Mouse (Mus musculus) forebrain, embryonic 16.5 days (tissue): ENCODE data around the gene Aff4. TPM values are rescaled to one million over a fixed set of nuclear protein-coding genes. Genes with fewer than 3 reads are reported as not detected.

Experiments
- ATAC-seq: fragments of 200-750 bp; cut with Nextera tagmentation; 2 replicates; pipeline ENCODE4 v1.8.0; 2017; ENCODE audit warnings: mild to moderate bottlenecking, moderate library complexity
- H3K27ac ChIP-seq: fragments of 300-500 bp; sonication (generic); 2 replicates; pipeline ENCODE4 v1.5.1; 2014; ENCODE audit warnings: low read length, control low read depth
- H3K27me3 ChIP-seq: fragments of 300-500 bp; sonication (generic); replicated peaks from 2 replicates; pipeline ENCODE4 v1.6.1; 2014; ENCODE audit warnings: low read length; ENCODE audit not compliant: control insufficient read depth, insufficient read depth
- H3K36me3 ChIP-seq: fragments of 300-500 bp; sonication (generic); 2 replicates; pipeline ENCODE4 v1.6.1; 2014; ENCODE audit not compliant: control insufficient read depth, insufficient read depth
- H3K4me1 ChIP-seq: fragments of 300-500 bp; sonication (generic); replicated peaks from 2 replicates; pipeline ENCODE4 v1.6.1; 2014; ENCODE audit warnings: low read length; ENCODE audit not compliant: control insufficient read depth, insufficient read depth
- H3K4me2 ChIP-seq: fragments of 300-500 bp; sonication (generic); 2 replicates; pipeline ENCODE4 v1.6.1; 2014; ENCODE audit warnings: mild to moderate bottlenecking, low read length, control low read depth
- H3K4me3 ChIP-seq: fragments of 300-500 bp; sonication (generic); replicated peaks from 2 replicates; pipeline ENCODE4 v1.5.1; 2014; ENCODE audit warnings: mild to moderate bottlenecking, low read length, control low read depth
- H3K9ac ChIP-seq: fragments of 300-500 bp; sonication (generic); replicated peaks from 2 replicates; pipeline ENCODE4 v1.6.1; 2014; ENCODE audit warnings: low read depth, low read length, control low read depth
- H3K9me3 ChIP-seq: fragments of 300-500 bp; sonication (generic); 2 replicates; pipeline ENCODE4 v1.6.1; 2016; ENCODE audit warnings: low read length; ENCODE audit not compliant: control insufficient read depth
- WGBS: fragments of 180-500 bp; shearing (Covaris S2); extraction: QIAGEN DNeasy Blood & Tissue Kit; methylation state at CpG from one replicate; pipeline ENCODE4 v1.1.7; 2014; 5-methylcytosine and 5-hydroxymethylcytosine counted together
- polyA plus RNA-seq: library from polyadenylated mRNA; unstranded; fragments of >200 nt; fragmentation: Nextera tagmentation; extraction: Ambion mirVana; gene quantifications from 2 replicates; pipeline ENCODE4 v1.2.1, GENCODE M21; 2015

Aff4 gene
- polyA plus RNA-seq, 1 experiment from 2014 or later: 62.0 TPM

- no peaks in the 10 kb centered on the region for H3K9me3 ChIP-seq
- no peaks in the 10 kb centered on the region for H3K4me1 ChIP-seq
- no peak for ATAC-seq
These were observed 95.5 kb downstream of the Aff4 start for GRCm38 (mm10) chr11:53446183-53446582.

GRCm38 (mm10) chr11:53447996-53448395, 97.4 kb downstream of the Aff4 start:
- Histone ChIP-seq H3K9me3 (no peaks in the 10 kb centered on the region), H3K27ac (no peak overlapping the region), H3K36me3 (no peaks in the 10 kb centered on the region), H3K27me3 (no peaks in the 10 kb centered on the region), H3K4me1 (no peaks in the 10 kb centered on the region), H3K9ac (no peak overlapping the region), H3K4me3 (no peak overlapping the region), H3K4me2 (no peak overlapping the region)
- ATAC-seq: no peak
- 90% methylated on average over 8 of the region's 8 CpGs for WGBS

More at GRCm38 (mm10) chr11:53446183-53446582, 95.5 kb downstream of the Aff4 start:
- no peak overlapping the region for H3K4me3 ChIP-seq
- no peak overlapping the region for H3K27ac ChIP-seq
- H3K27me3 ChIP-seq: no peaks in the 10 kb centered on the region
- H3K9ac ChIP-seq: no peak overlapping the region
- no peaks in the 10 kb centered on the region for H3K36me3 ChIP-seq
- no peak overlapping the region for H3K4me2 ChIP-seq
- WGBS: 91% methylated on average over 13 of the region's 13 CpGs

- no peak overlapping the region for H3K27ac ChIP-seq
- 85% methylated on average over 1 of the region's 1 CpGs for WGBS
- H3K9me3 ChIP-seq: no peaks in the 10 kb centered on the region
- no peak for ATAC-seq
- no peak overlapping the region for H3K4me2 ChIP-seq
- no peak overlapping the region for H3K9ac ChIP-seq
- no peaks in the 10 kb centered on the region for H3K36me3 ChIP-seq
- no peaks in the 10 kb centered on the region for H3K4me1 ChIP-seq
- no peaks in the 10 kb centered on the region for H3K27me3 ChIP-seq
- no peak overlapping the region for H3K4me3 ChIP-seq
These were observed 97.9 kb downstream of the Aff4 start for GRCm38 (mm10) chr11:53448529-53448928.

GRCm38 (mm10) chr11:53450070-53450705, 99.6 kb downstream of the Aff4 start:
- Histone ChIP-seq H3K9me3 (no peaks in the 10 kb centered on the region), H3K27ac (no peak overlapping the region), H3K4me3 (no peak overlapping the region), H3K36me3 (no peaks in the 10 kb centered on the region), H3K4me2 (no peak overlapping the region), H3K9ac (no peak overlapping the region), H3K27me3 (no peaks in the 10 kb centered on the region), H3K4me1 (no peaks in the 10 kb centered on the region)
- 66% methylated on average over 15 of the region's 15 CpGs for WGBS
- no peak for ATAC-seq

GRCm38 (mm10) chr11:53451361-53451760, 100.7 kb downstream of the Aff4 start:
- Histone ChIP-seq H3K4me3 (no peak overlapping the region), H3K27me3 (peaks cover 3% of the 10 kb centered on the region; the same call in 1 of the 2 replicates), H3K4me2 (no peak overlapping the region), H3K9ac (no peak overlapping the region), H3K36me3 (no peaks in the 10 kb centered on the region), H3K27ac (no peak overlapping the region), H3K4me1 (no peaks in the 10 kb centered on the region), H3K9me3 (no peaks in the 10 kb centered on the region)
- no peak for ATAC-seq
- 83% methylated on average over 2 of the region's 2 CpGs for WGBS

- H3K4me1 ChIP-seq: peaks cover 7% of the 10 kb centered on the region
- no peak overlapping the region for H3K27ac ChIP-seq
- WGBS: 94% methylated on average over 9 of the region's 9 CpGs
- no peaks in the 10 kb centered on the region for H3K36me3 ChIP-seq
- H3K27me3 ChIP-seq: peaks cover 6% of the 10 kb centered on the region
- H3K4me2 ChIP-seq: no peak overlapping the region
- H3K9me3 ChIP-seq: no peaks in the 10 kb centered on the region
- H3K4me3 ChIP-seq: no peak overlapping the region
- ATAC-seq: no peak
- no peak overlapping the region for H3K9ac ChIP-seq
These were observed 101.8 kb downstream of the Aff4 start for GRCm38 (mm10) chr11:53452396-53452795.

- ATAC-seq: no peak
- no peak overlapping the region for H3K27ac ChIP-seq
- H3K9me3 ChIP-seq: no peaks in the 10 kb centered on the region
- no peak overlapping the region for H3K9ac ChIP-seq
- no peak overlapping the region for H3K4me3 ChIP-seq
- H3K36me3 ChIP-seq: no peaks in the 10 kb centered on the region
- H3K4me1 ChIP-seq: peaks cover 8% of the 10 kb centered on the region
- no peak overlapping the region for H3K4me2 ChIP-seq
- WGBS: 85% methylated on average over 5 of the region's 5 CpGs
- peaks cover 12% of the 10 kb centered on the region for H3K27me3 ChIP-seq
These were observed 102.4 kb downstream of the Aff4 start for GRCm38 (mm10) chr11:53453031-53453430.

- Histone ChIP-seq H3K9ac (peak within 1 kb of the TSS; percentile 49), H3K4me2 (peak within 1 kb of the TSS; percentile 78), H3K4me3 (peak within 1 kb of the TSS; percentile 49), H3K4me1 (peaks cover 8% of the 10 kb centered on the region), H3K27me3 (peaks cover 20% of the 10 kb centered on the region), H3K36me3 (no peaks in the 10 kb centered on the region), H3K27ac (no peak within 1 kb of the TSS), H3K9me3 (no peaks in the 10 kb centered on the region)
- 6% methylated on average over 42 of the region's 42 CpGs for WGBS
- peak; percentile 62 for ATAC-seq
These were observed 106.1 kb downstream of the Aff4 start, which contains the start of the genes Gm10447 and Shroom1 for GRCm38 (mm10) chr11:53456474-53457371. Gene Gm10447, minus strand, starts transcription at chr11:53457110. Gene Shroom1, plus strand, starts transcription at chr11:53457205.

GRCm38 (mm10) chr11:53457372-53457954, 106.8 kb downstream of the Aff4 start:
- peaks cover 27% of the 10 kb centered on the region for H3K27me3 ChIP-seq
- peaks cover 8% of the 10 kb centered on the region for H3K4me1 ChIP-seq
- peak overlapping the region; percentile 78 for H3K4me2 ChIP-seq
- no peak overlapping the region for H3K27ac ChIP-seq
- WGBS: 4% methylated on average over 29 of the region's 29 CpGs
- no peaks in the 10 kb centered on the region for H3K9me3 ChIP-seq
- peak overlapping the region; percentile 49 for H3K9ac ChIP-seq
- no peak for ATAC-seq
- peak overlapping the region; percentile 49 for H3K4me3 ChIP-seq
- H3K36me3 ChIP-seq: no peaks in the 10 kb centered on the region
